Mouse (Mus musculus) c-Kit-positive CD71-positive TER-119-negative erythroid progenitor cells, embryonic 14.5 days (primary cell): ENCODE measurements around the gene Rsph6a.
"Not testable (repeated sequence)": the region's sequence is repeated elsewhere in the genome, so short reads cannot be mapped to it uniquely, and the experiment has no call there.

Experiments used
- DNase-seq: peaks from one replicate; pipeline ENCODE4 v3.0.0-alpha.2; 2013; ENCODE audit warnings: low read depth

Rsph6a gene

GRCm38 (mm10) chr7:19046286-19047069 lies 8.0 kb upstream of the Rsph6a start:
- no peak for DNase-seq

GRCm38 (mm10) chr7:19048006-19048527 lies 6.4 kb upstream of the Rsph6a start:
- no peak for DNase-seq

- no peak for DNase-seq
These were observed 5.2 kb upstream of the Rsph6a start for GRCm38 (mm10) chr7:19049252-19049651.

- DNase-seq = no peak
These were observed 4.3 kb upstream of the Rsph6a start for GRCm38 (mm10) chr7:19050172-19050571.

- no peak for DNase-seq
These were observed 3.3 kb upstream of the Rsph6a start for GRCm38 (mm10) chr7:19051161-19051560.

GRCm38 (mm10) chr7:19052345-19053135 lies 1.9 kb upstream of the Rsph6a start:
- DNase-seq = no peak

- DNase-seq = no peak
These were observed 1.4 kb upstream of the Rsph6a start for GRCm38 (mm10) chr7:19053136-19053532.

GRCm38 (mm10) chr7:19054777-19055076 lies 237 bp downstream of the Rsph6a start:
- no peak for DNase-seq

- no peak for DNase-seq
These were observed 618 bp downstream of the Rsph6a start for GRCm38 (mm10) chr7:19055108-19055507.

- DNase-seq = no peak
These were observed 2.9 kb downstream of the Rsph6a start for GRCm38 (mm10) chr7:19057405-19057804.

GRCm38 (mm10) chr7:19065896-19066295 lies 11.4 kb downstream of the Rsph6a start:
- DNase-seq = no peak

- no peak for DNase-seq
These were observed 12.6 kb downstream of the Rsph6a start for GRCm38 (mm10) chr7:19067063-19067462.

- no peak for DNase-seq
These were observed 13.4 kb downstream of the Rsph6a start for GRCm38 (mm10) chr7:19067935-19068334.

- DNase-seq = peak; percentile 79
These were observed 14.2 kb downstream of the Rsph6a start for GRCm38 (mm10) chr7:19068707-19069106.

- peak; percentile 50 for DNase-seq
These were observed 15.0 kb downstream of the Rsph6a start for GRCm38 (mm10) chr7:19069500-19069899.

- not testable (repeated sequence) for DNase-seq
These were observed 16.5 kb downstream of the Rsph6a start for GRCm38 (mm10) chr7:19071024-19071423.

GRCm38 (mm10) chr7:19073504-19073903 lies 19.0 kb downstream of the Rsph6a start:
- no peak for DNase-seq

GRCm38 (mm10) chr7:19074494-19074893 lies 20.0 kb downstream of the Rsph6a start:
- DNase-seq = no peak

GRCm38 (mm10) chr7:19075231-19075630 lies 20.7 kb downstream of the Rsph6a start:
- DNase-seq = no peak

- peak; percentile 94 for DNase-seq
These were observed 21.5 kb downstream of the Rsph6a start, which contains the start of gene Dmwd for GRCm38 (mm10) chr7:19075723-19076585. Gene Dmwd (plus strand): TSS chr7:19076227.

- DNase-seq = no peak
These were observed 22.1 kb downstream of the Rsph6a start for GRCm38 (mm10) chr7:19076586-19076991.

GRCm38 (mm10) chr7:19077761-19078160 lies 23.3 kb downstream of the Rsph6a start:
- DNase-seq = no peak
